Mouse (Mus musculus) heart, postnatal 36 days (tissue): ENCODE data around the gene Pigb. TPM values are rescaled to one million over a fixed set of nuclear protein-coding genes. Genes with fewer than 3 reads are reported as not detected.
"Not testable (repeated sequence)": the region's sequence is repeated elsewhere in the genome, so short reads cannot be mapped to it uniquely, and the experiment has no call there.

Source experiments
- DNase-seq, 2 experiments: peaks; one replicate each; pipeline ENCODE4 v3.0.0; 2021 to 2022
- intact Hi-C: fragments of 180-260 bp; cut with DNase I; formaldehyde crosslinking; loops from one replicate; pipeline ENCODE4 v1.15.1; 2025
- total RNA-seq, 2 experiments: library from RNA; stranded (reverse); gene quantifications; 2 replicates each; pipeline ENCODE4 v1.2.3; 2021

Gene Pigb
- 1 to 10 TPM; 2.0 to 2.4 TPM for total RNA-seq

GRCm38 (mm10) chr9:73040080-73040479 is at the start of gene Pigb:
Gene Pigb, minus strand, starts transcription at chr9:73040378.
- intact Hi-C loops: no loop called here
- no peak for DNase-seq

GRCm38 (mm10) chr9:73089222-73089920 is 49.2 kb upstream of the Pigb start:
- no peak for DNase-seq
- intact Hi-C loops: no loop called here

- intact Hi-C loops: no loop called here
- DNase-seq: no peak
Observed at GRCm38 (mm10) chr9:73087581-73087980, 47.4 kb upstream of the Pigb start.

GRCm38 (mm10) chr9:73087121-73087520 is 46.9 kb upstream of the Pigb start:
- intact Hi-C loops: no loop called here
- DNase-seq: no peak

GRCm38 (mm10) chr9:73085845-73086244 is 45.7 kb upstream of the Pigb start:
- DNase-seq: no peak
- intact Hi-C loops: no loop called here

GRCm38 (mm10) chr9:73083956-73084355 is 43.8 kb upstream of the Pigb start:
- DNase-seq: no peak

GRCm38 (mm10) chr9:73082291-73083000 is 42.3 kb upstream of the Pigb start:
- no peak for DNase-seq
- intact Hi-C loops: no loop called here

More at GRCm38 (mm10) chr9:73083956-73084355, 43.8 kb upstream of the Pigb start:
- intact Hi-C loops: no loop called here

GRCm38 (mm10) chr9:73079801-73080325 is 39.7 kb upstream of the Pigb start:
- intact Hi-C loops: no loop called here
- DNase-seq: no peak

- DNase-seq, intact Hi-C loops: not testable (repeated sequence)
Observed at GRCm38 (mm10) chr9:73079349-73079748, 39.2 kb upstream of the Pigb start.

- intact Hi-C loops: no loop called here
- no peak for DNase-seq
Observed at GRCm38 (mm10) chr9:73073169-73073568, 33.0 kb upstream of the Pigb start.

- DNase-seq: no peak
- intact Hi-C loops: no loop called here
Observed at GRCm38 (mm10) chr9:73072426-73072825, 32.2 kb upstream of the Pigb start.

GRCm38 (mm10) chr9:73070971-73071659 is 30.9 kb upstream of the Pigb start:
- no peak for DNase-seq
- intact Hi-C loops: loop anchor here (2.0 kb wide), 1 partner anchor 26 kb away; the partner anchor contains the start of gene Rab27a

- no peak for DNase-seq
- intact Hi-C loops: no loop called here
Observed at GRCm38 (mm10) chr9:73068688-73069087, 28.5 kb upstream of the Pigb start.

GRCm38 (mm10) chr9:73068230-73068679 is 28.1 kb upstream of the Pigb start:
- DNase-seq: peak in 1 of 2 experiments; percentile 12
- intact Hi-C loops: no loop called here

GRCm38 (mm10) chr9:73067086-73067485 is 26.9 kb upstream of the Pigb start:
- no peak for DNase-seq
- intact Hi-C loops: no loop called here

GRCm38 (mm10) chr9:73063621-73064290 is 23.6 kb upstream of the Pigb start:
- intact Hi-C loops: no loop called here

GRCm38 (mm10) chr9:73059224-73059623 is 19.0 kb upstream of the Pigb start:
- intact Hi-C loops: no loop called here
- no peak for DNase-seq

More at GRCm38 (mm10) chr9:73063621-73064290, 23.6 kb upstream of the Pigb start:
- no peak for DNase-seq

- peak in 1 of 2 experiments; percentile 14 for DNase-seq
- intact Hi-C loops: no loop called here
Observed at GRCm38 (mm10) chr9:73055441-73055911, 15.3 kb upstream of the Pigb start.

- no peak for DNase-seq
- intact Hi-C loops: no loop called here
Observed at GRCm38 (mm10) chr9:73050606-73051005, 10.4 kb upstream of the Pigb start.

- DNase-seq: no peak
- intact Hi-C loops: no loop called here
Observed at GRCm38 (mm10) chr9:73049833-73050232, 9.7 kb upstream of the Pigb start.
